Mouse (Mus musculus) limb, embryonic 14.5 days (tissue): Measurements from ENCODE around the gene Sox12. TPM values are rescaled to one million over a fixed set of nuclear protein-coding genes. Genes with fewer than 3 reads are reported as not detected.
A peak's percentile ranks its signal among the peaks of the same experiment; 100 is the strongest.
"Not testable (repeated sequence)": the region's sequence is repeated elsewhere in the genome, so short reads cannot be mapped to it uniquely, and the experiment has no call there.

Experiments
- ATAC-seq: fragments of 200-750 bp; cut with Nextera tagmentation; 2 replicates; pipeline ENCODE4 v1.8.0; 2017; ENCODE audit warnings: low read depth, moderate number of reproducible peaks, moderate TSS enrichment; ENCODE audit not compliant: low FRiP score
- DNase-seq: peaks from one replicate; pipeline ENCODE4 v3.0.0-alpha.2; 2015; ENCODE audit warnings: low spot score
- H3K27ac ChIP-seq: fragments of 300-500 bp; sonication (generic); replicated peaks from 2 replicates; pipeline ENCODE4 v1.5.1; 2014; ENCODE audit warnings: low read depth, mild to moderate bottlenecking, low read length, moderate library complexity, mixed read lengths
- H3K27me3 ChIP-seq: fragments of 300-500 bp; sonication (generic); 2 replicates; pipeline ENCODE4 v1.6.1; 2014; ENCODE audit warnings: low read length, mixed read lengths; ENCODE audit not compliant: control insufficient read depth, insufficient read depth
- H3K36me3 ChIP-seq: fragments of 300-500 bp; sonication (generic); 2 replicates; pipeline ENCODE4 v1.6.1; 2014; ENCODE audit warnings: mild to moderate bottlenecking, low read length, moderate library complexity, mixed read lengths; ENCODE audit not compliant: control insufficient read depth, insufficient read depth
- H3K4me1 ChIP-seq: fragments of 300-500 bp; sonication (generic); 2 replicates; pipeline ENCODE4 v1.6.1; 2014; ENCODE audit warnings: antibody characterized with exemption, low read length, mixed read lengths; ENCODE audit not compliant: control insufficient read depth, insufficient read depth
- H3K4me2 ChIP-seq: fragments of 300-500 bp; sonication (generic); replicated peaks from 2 replicates; pipeline ENCODE4 v1.6.1; 2014; ENCODE audit warnings: low read depth, mild to moderate bottlenecking, low read length, moderate library complexity; ENCODE audit not compliant: severe bottlenecking
- H3K4me3 ChIP-seq: fragments of 300-500 bp; sonication (generic); replicated peaks from 2 replicates; pipeline ENCODE4 v1.5.1; 2014; ENCODE audit warnings: low read length
- H3K9ac ChIP-seq: fragments of 300-500 bp; sonication (generic); 2 replicates; pipeline ENCODE4 v1.6.1; 2014; ENCODE audit warnings: mild to moderate bottlenecking, low read depth, low read length, moderate library complexity; ENCODE audit not compliant: severe bottlenecking
- H3K9me3 ChIP-seq: fragments of 300-500 bp; sonication (generic); 2 replicates; pipeline ENCODE4 v1.6.1; 2016; ENCODE audit warnings: low read length; ENCODE audit not compliant: control insufficient read depth
- POLR2A ChIP-seq: fragments of 200-500 bp; IDR thresholded peaks from 2 replicates; pipeline ENCODE4 v1.8.0; 2012; ENCODE audit warnings: inconsistent platforms, mild to moderate bottlenecking, moderate library complexity, borderline replicate concordance; ENCODE audit not compliant: insufficient read depth, insufficient read length; ENCODE audit errors: extremely low read depth
- WGBS: fragments of 180-500 bp; shearing (Covaris S2); extraction: QIAGEN DNeasy Blood & Tissue Kit; methylation state at CpG from one replicate; pipeline ENCODE4 v1.1.7; 2014; 5-methylcytosine and 5-hydroxymethylcytosine counted together
- polyA plus RNA-seq, 2 experiments: library from polyadenylated mRNA; depleted of rRNA in 1 of 2; stranded (reverse) in 1 of 2; unstranded in 1 of 2; fragments of >200 nt; fragmentation: Nextera tagmentation in 1 of 2; extraction: Ambion mirVana in 1 of 2; gene quantifications; 2 replicates each; pipeline versions ENCODE4 v1.2.1 to v1.2.3; 2012 to 2014

Gene Sox12
- polyA plus RNA-seq, 2 experiments: 13.5 to 48.8 TPM

DNA sequence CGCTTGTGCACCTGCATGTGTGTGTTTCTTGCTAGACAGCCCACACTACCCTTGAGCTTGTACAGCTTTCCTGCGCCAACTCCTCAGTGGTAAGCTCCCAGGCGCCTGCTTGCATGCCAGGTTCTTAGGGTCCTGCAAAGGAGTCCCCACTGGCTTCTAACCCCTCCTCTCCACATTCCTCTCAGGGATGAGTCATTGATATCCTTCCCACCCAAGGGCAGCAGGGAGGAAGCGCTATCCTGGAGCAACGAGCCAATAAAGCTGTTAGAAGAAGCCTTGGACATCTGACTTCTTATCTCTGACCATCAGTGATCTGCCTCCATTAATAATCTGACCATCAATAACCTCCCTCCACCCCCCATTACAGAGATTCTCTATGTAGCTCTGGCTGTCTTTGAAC, 29.9 kb downstream of the Sox12 start:
- ATAC-seq (no peak), DNase-seq (no peak)
- Histone ChIP-seq H3K4me2 (no peak overlapping the region), H3K36me3 (no peaks in the 10 kb centered on the region), H3K4me1 (no peaks in the 10 kb centered on the region; the same call in 1 of the 2 replicates), H3K27ac (no peak overlapping the region), H3K9me3 (no peaks in the 10 kb centered on the region), H3K27me3 (no peaks in the 10 kb centered on the region), H3K4me3 (no peak overlapping the region), H3K9ac (no peak overlapping the region)
- WGBS: 78% methylated on average over 5 of the region's 5 CpGs
- no peak for TF ChIP-seq POLR2A

DNA sequence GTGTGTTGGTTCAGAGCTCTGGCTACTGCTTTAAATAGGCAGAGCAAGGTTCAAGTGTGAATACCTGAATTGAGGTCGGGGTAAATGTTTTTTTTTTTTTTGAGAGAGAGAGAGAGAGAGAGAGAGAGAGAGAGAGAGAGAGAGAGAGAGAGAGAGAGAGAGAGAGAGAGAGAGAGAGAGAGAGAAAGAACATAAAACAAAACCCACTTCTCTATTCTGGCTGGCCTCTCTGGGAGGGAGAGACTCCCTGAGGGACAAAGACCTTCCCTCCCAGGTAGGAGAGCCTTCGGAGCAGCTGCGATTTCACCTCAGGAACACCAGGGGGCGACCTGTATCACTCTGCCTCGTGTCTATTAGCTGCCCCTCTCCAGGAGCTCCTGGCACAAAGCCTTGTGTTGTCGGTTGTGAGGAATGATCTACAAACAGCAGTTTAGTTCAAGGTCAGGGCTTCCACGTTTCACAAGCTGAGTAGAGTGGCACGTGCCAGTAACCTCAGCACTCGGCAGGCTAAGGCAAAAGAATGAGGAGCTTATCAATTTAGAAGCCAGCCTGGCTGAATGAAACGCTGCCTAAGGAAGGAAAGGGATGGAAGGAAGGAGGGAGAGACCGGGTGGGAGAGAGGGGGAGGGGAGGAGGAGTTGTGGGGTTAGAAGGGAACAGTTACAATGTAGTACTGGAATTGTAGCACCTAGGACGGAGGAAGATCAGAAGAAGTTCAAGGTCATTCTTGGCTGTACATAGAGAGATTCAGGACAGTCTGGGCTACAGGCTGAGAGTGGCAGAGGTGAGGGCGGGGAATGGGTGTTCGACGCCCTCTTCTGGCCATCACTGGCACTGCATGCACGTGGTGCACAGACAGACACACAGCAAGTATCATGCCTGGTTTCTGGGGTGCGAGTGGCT, 34.4 kb downstream of the Sox12 start:
- Histone ChIP-seq H3K9ac (no peak overlapping the region), H3K4me2 (peak overlapping the region; percentile 47), H3K4me1 (no peaks in the 10 kb centered on the region; the same call in 1 of the 2 replicates), H3K36me3 (no peaks in the 10 kb centered on the region), H3K27ac (no peak overlapping the region), H3K4me3 (0 out of 2 replicates have a peak overlapping the region, but pooled peaks have one; percentile 11), H3K9me3 (no peaks in the 10 kb centered on the region), H3K27me3 (no peaks in the 10 kb centered on the region)
- DNase-seq (peak; percentile 88), ATAC-seq (peak; percentile 48)
- no peak for TF ChIP-seq POLR2A
- WGBS: 10% methylated on average over 17 of the region's 17 CpGs

DNA sequence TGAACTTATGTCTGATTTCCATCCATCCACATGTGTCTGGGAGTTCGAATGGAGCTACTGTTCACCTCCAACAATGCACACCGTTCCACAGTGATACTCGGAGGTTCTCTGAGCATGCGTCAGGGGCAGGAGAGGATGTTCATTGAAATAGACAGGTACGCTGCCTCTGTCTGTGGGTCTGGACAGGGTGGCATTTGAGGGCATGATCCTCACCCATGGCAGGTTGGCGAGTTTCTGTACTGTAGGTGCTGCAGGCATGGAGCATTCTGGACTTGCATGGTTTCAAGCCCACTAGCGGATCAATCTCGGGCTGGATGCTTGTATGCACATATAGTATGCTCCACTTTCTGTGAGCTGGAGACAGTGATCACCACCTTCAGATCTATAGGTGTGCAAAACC, 36.7 kb downstream of the Sox12 start:
- TF ChIP-seq POLR2A: no peak
- no peak overlapping the region for H3K4me2 ChIP-seq
- H3K36me3 ChIP-seq: no peaks in the 10 kb centered on the region
- no peak overlapping the region for H3K9ac ChIP-seq
- no peaks in the 10 kb centered on the region for H3K27me3 ChIP-seq
- 90% methylated on average over 8 of the region's 8 CpGs for WGBS
- H3K27ac ChIP-seq: no peak overlapping the region
- H3K9me3 ChIP-seq: no peaks in the 10 kb centered on the region
- ATAC-seq (no peak), DNase-seq (no peak)
- no peak overlapping the region for H3K4me3 ChIP-seq
- no peaks in the 10 kb centered on the region; the same call in 1 of the 2 replicates for H3K4me1 ChIP-seq

DNA sequence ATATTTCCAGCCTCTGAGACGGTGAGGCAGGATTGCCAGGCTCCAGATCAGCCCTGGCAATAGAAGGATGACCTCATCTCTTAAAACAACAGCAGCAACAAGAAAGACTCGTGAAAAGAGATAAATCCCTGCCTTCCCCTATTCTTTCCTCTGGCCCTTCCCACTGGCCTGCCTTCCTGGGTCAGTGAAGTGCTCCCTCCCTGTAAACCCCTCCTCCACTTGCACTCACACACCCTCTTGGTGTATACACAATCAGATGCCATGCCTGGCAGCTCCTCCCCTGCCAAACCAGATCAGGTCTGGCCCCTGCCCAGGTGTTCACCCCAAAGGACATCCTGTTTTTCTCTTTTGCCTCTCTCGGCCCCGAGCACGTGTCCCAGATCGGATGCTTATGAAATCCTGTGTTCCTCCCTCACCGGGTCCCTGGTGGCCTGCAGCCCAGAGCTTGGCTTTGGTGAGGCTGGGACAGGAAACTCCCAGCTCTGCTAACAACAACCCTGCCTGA, 37.5 kb downstream of the Sox12 start:
- Histone ChIP-seq H3K27ac (no peak overlapping the region), H3K4me3 (no peak overlapping the region), H3K36me3 (no peaks in the 10 kb centered on the region), H3K4me1 (no peaks in the 10 kb centered on the region; the same call in 1 of the 2 replicates), H3K9ac (no peak overlapping the region), H3K9me3 (no peaks in the 10 kb centered on the region), H3K4me2 (no peak overlapping the region), H3K27me3 (no peaks in the 10 kb centered on the region)
- DNase-seq: no peak
- WGBS: 44% methylated on average over 7 of the region's 7 CpGs
- TF ChIP-seq POLR2A: no peak
- ATAC-seq: no peak

DNA sequence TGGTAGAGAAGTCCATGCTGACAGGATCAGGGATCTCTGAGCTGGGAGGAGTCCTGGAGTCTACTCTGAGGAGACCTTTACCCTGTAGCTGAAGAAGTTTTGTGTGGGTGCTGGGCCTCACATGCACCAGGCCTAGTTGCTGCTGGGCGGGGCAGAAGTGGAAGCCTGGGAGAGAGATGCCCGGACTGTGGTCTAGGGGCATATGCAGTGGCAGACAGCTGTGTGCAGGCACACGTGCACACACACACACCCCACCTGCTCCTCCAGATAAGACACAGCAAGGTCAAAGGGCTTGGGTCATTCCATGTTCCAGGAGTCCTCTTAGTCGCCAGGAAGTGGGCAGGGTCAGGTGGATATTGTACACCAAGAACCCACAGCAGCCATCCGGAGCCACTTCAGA, 38.2 kb downstream of the Sox12 start:
- Histone ChIP-seq H3K36me3 (no peaks in the 10 kb centered on the region), H3K27ac (no peak overlapping the region), H3K4me1 (no peaks in the 10 kb centered on the region; the same call in 1 of the 2 replicates), H3K4me3 (no peak overlapping the region), H3K9ac (no peak overlapping the region), H3K27me3 (no peaks in the 10 kb centered on the region), H3K4me2 (no peak overlapping the region), H3K9me3 (no peaks in the 10 kb centered on the region)
- no peak for TF ChIP-seq POLR2A
- DNase-seq (no peak), ATAC-seq (no peak)
- 67% methylated on average over 5 of the region's 5 CpGs for WGBS

DNA sequence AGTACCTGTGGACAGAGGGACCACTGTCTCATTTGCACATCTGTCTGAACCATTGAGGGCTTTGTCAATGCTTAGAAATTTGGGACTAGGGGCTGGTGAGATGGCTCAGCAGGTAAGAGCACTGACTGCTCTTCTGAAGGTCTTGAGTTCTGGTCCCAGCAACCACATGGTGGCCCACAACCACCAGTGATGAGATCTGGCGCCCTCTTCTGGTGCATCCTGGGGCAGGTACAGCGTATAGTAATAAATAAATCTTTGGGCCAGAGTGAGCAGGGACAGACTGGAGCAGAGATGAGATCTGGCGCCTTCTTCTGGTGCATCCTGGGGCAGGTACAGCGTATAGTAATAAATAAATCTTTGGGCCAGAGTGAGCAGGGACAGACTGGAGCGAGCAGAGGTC, 38.9 kb downstream of the Sox12 start:
- not testable (repeated sequence) for DNase-seq, H3K4me2 ChIP-seq, H3K27ac ChIP-seq, H3K36me3 ChIP-seq, H3K4me1 ChIP-seq, ATAC-seq, H3K4me3 ChIP-seq, H3K9me3 ChIP-seq, H3K9ac ChIP-seq, H3K27me3 ChIP-seq
- WGBS: 76% methylated on average over 5 of the region's 5 CpGs
